8 mouse cellular contexts compared by ENCODE assay signal in genomic region chr1:185363526-185364182, GRCm38 (mm10). TPM values are rescaled to one million over a fixed set of nuclear protein-coding genes. Genes with fewer than 3 reads are reported as not detected.
A peak's percentile ranks its signal among the peaks of the same experiment; 100 is the strongest.
DNase-seq lines count a peak whose midpoint lies in the region; ATAC-seq lines count a peak whose summit lies in the region.

No protein-coding gene starts in this region.

- ATAC-seq in cerebellum, adult (ENCODE audit: insufficient number of reproducible peaks, low FRiP score, low TSS enrichment), result peak; percentile 11; the same call in 1 of the 2 replicates
- ATAC-seq in forebrain, embryonic 12.5 days (ENCODE audit: low FRiP score), result peak; percentile 52
- ATAC-seq in liver, embryonic 16.5 days (ENCODE audit: low read depth), result peak; percentile 33
- peak; percentile 75 for ATAC-seq in neural tube, embryonic 12.5 days (ENCODE audit: low FRiP score, low read depth)

- peak overlapping the region; percentile 72 for H3K4me3 ChIP-seq in forebrain, embryonic 12.5 days (replicated peaks)
- peak overlapping the region; percentile 97 for H3K4me3 ChIP-seq in liver, embryonic 16.5 days (ENCODE audit: low read depth, low read length)
- H3K4me3 ChIP-seq in neural tube, embryonic 12.5 days, result peak overlapping the region; percentile 97

- H3K9ac ChIP-seq in forebrain, embryonic 12.5 days, result peak overlapping the region; percentile 68
- H3K9ac ChIP-seq in liver, embryonic 16.5 days (ENCODE audit: low read depth, low read length), result peak overlapping the region; percentile 92
- H3K9ac ChIP-seq in neural tube, embryonic 12.5 days, result peak overlapping the region; percentile 90

- DNase-seq in cerebellum, adult 11 months, result no peak
- DNase-seq in c-Kit-positive CD71-positive TER-119-negative erythroid progenitor cells, embryonic 14.5 days (ENCODE audit: low read depth), result peak; percentile 59
- DNase-seq in heart, postnatal 10 days, result peak; percentile 54 to 73
- peak; percentile 61 to 80 for DNase-seq in kidney, postnatal 25 days

- peak overlapping the region; percentile 86 for H3K27ac ChIP-seq in forebrain, embryonic 12.5 days
- H3K27ac ChIP-seq in liver, embryonic 16.5 days (ENCODE audit: low read length), result peak overlapping the region; percentile 95
- peak overlapping the region; percentile 82 for H3K27ac ChIP-seq in neural tube, embryonic 12.5 days

- intact Hi-C loops in heart, postnatal 10 days (cut with DNase I), result loop anchor here (2.0 kb wide), 1 partner anchor 31 kb away; the partner anchor contains the start of gene Bpnt1

- 6% methylated on average over 22 of the region's 22 CpGs for WGBS in forebrain, embryonic 12.5 days
- WGBS in liver, embryonic 16.5 days (ENCODE audit: insufficient replicate concordance), result under 1% methylated on average over 22 of the region's 22 CpGs
- WGBS in neural tube, embryonic 12.5 days, result 6% methylated on average over 22 of the region's 22 CpGs

- peaks cover 25% of the 10 kb centered on the region for H3K4me1 ChIP-seq in forebrain, embryonic 12.5 days
- H3K4me1 ChIP-seq in liver, embryonic 16.5 days (ENCODE audit: control insufficient read depth, low read depth, low read length), result peaks cover 19% of the 10 kb centered on the region
- peaks cover 21% of the 10 kb centered on the region for H3K4me1 ChIP-seq in neural tube, embryonic 12.5 days

- no peaks in the 10 kb centered on the region for H3K27me3 ChIP-seq in forebrain, embryonic 12.5 days
- H3K27me3 ChIP-seq in liver, embryonic 16.5 days (ENCODE audit: control insufficient read depth, insufficient read depth, low read depth, low read length), result no peaks in the 10 kb centered on the region
- no peaks in the 10 kb centered on the region for H3K27me3 ChIP-seq in neural tube, embryonic 12.5 days (replicated peaks)

- H3K9me3 ChIP-seq in forebrain, embryonic 12.5 days, result no peaks in the 10 kb centered on the region
- no peaks in the 10 kb centered on the region for H3K9me3 ChIP-seq in liver, embryonic 16.5 days (replicated peaks; ENCODE audit: control insufficient read depth, low read length)
- no peaks in the 10 kb centered on the region for H3K9me3 ChIP-seq in neural tube, embryonic 12.5 days

- H3K4me2 ChIP-seq in forebrain, embryonic 12.5 days, result peak overlapping the region; percentile 67
- H3K4me2 ChIP-seq in liver, embryonic 16.5 days (ENCODE audit: low read depth, low read length), result peak overlapping the region; percentile 89
- H3K4me2 ChIP-seq in neural tube, embryonic 12.5 days (replicated peaks), result peak overlapping the region; percentile 79

- H3K36me3 ChIP-seq in forebrain, embryonic 12.5 days (replicated peaks), result peaks cover 12% of the 10 kb centered on the region; the same call in 1 of the 2 replicates
- H3K36me3 ChIP-seq in liver, embryonic 16.5 days (ENCODE audit: control insufficient read depth, insufficient read depth), result peaks cover 4% of the 10 kb centered on the region; the same call in 1 of the 2 replicates
- peaks cover 12% of the 10 kb centered on the region; the same call in 1 of the 2 replicates for H3K36me3 ChIP-seq in neural tube, embryonic 12.5 days

RNA-seq across cellular contexts. Expression of gene Eprs, which starts 0.8 kb away (rescaled TPM):
- 128 and 137 TPM in 2 replicates for polyA plus RNA-seq in forebrain, embryonic 12.5 days (2016; fragmentation: Nextera tagmentation; extraction: Ambion mirVana)
- 10 to 100 TPM; 74.3 to 75.4 TPM for total RNA-seq in heart, postnatal 10 days (2021)
- 67.2 and 79.3 TPM in 2 replicates for polyA plus RNA-seq in liver, embryonic 16.5 days (2015; fragmentation: Nextera tagmentation; extraction: Ambion mirVana)
- polyA plus RNA-seq in neural tube, embryonic 12.5 days (2016; fragmentation: Nextera tagmentation; extraction: Ambion mirVana), result 130 and 143 TPM in 2 replicates

RNA-seq across cellular contexts. Expression of gene Bpnt1, which starts 31.7 kb away (rescaled TPM):
- polyA plus RNA-seq in forebrain, embryonic 12.5 days (2016; fragmentation: Nextera tagmentation; extraction: Ambion mirVana), result 30.4 and 33.2 TPM in 2 replicates
- 10 to 100 TPM; 30.6 to 32.6 TPM for total RNA-seq in heart, postnatal 10 days (2021)
- polyA plus RNA-seq in liver, embryonic 16.5 days (2015; fragmentation: Nextera tagmentation; extraction: Ambion mirVana), result 10.2 and 12.6 TPM in 2 replicates
- 40.5 and 41.2 TPM in 2 replicates for polyA plus RNA-seq in neural tube, embryonic 12.5 days (2016; fragmentation: Nextera tagmentation; extraction: Ambion mirVana)

RNA-seq across cellular contexts. Expression of gene Iars2, which starts 34.5 kb away (rescaled TPM):
- 26.3 and 28.9 TPM in 2 replicates for polyA plus RNA-seq in forebrain, embryonic 12.5 days (2016; fragmentation: Nextera tagmentation; extraction: Ambion mirVana)
- total RNA-seq in heart, postnatal 10 days (2021), result 10 to 100 TPM; 72.1 to 72.3 TPM
- polyA plus RNA-seq in liver, embryonic 16.5 days (2015; fragmentation: Nextera tagmentation; extraction: Ambion mirVana), result 17.5 and 17.7 TPM in 2 replicates
- polyA plus RNA-seq in neural tube, embryonic 12.5 days (2016; fragmentation: Nextera tagmentation; extraction: Ambion mirVana), result 20.9 and 25.5 TPM in 2 replicates

Comparison
In these comparisons a context has a peak if more than half of its experiments do, and no peak if none do; other contexts are left out.
1. ATAC-seq: peak in every context shown above with its lines; median percentile 75 in neural tube, embryonic 12.5 days; 52 in forebrain, embryonic 12.5 days; 33 in liver, embryonic 16.5 days; 11 in cerebellum, adult.